Mouse (Mus musculus) midbrain, postnatal 0 days (tissue): ENCODE data around the gene Sema4f. TPM values are rescaled to one million over a fixed set of nuclear protein-coding genes. Genes with fewer than 3 reads are reported as not detected.

Experiments
- ATAC-seq: fragments of 200-750 bp; cut with Nextera tagmentation; 2 replicates; pipeline ENCODE4 v1.8.0; 2017; ENCODE audit warnings: moderate number of reproducible peaks, mild to moderate bottlenecking, moderate TSS enrichment, moderate library complexity; ENCODE audit not compliant: low FRiP score
- DNase-seq: peaks from one replicate; pipeline ENCODE4 v3.0.0-alpha.2; 2015; ENCODE audit warnings: low spot score
- H3K27ac ChIP-seq: fragments of 300-500 bp; sonication (generic); 2 replicates; pipeline ENCODE4 v1.5.1; 2014; ENCODE audit warnings: low read depth, mild to moderate bottlenecking, low read length, mixed read lengths
- H3K27me3 ChIP-seq: fragments of 300-500 bp; sonication (generic); 2 replicates; pipeline ENCODE4 v1.6.1; 2014; ENCODE audit warnings: low read length, control low read depth, mixed read lengths; ENCODE audit not compliant: insufficient read depth
- H3K36me3 ChIP-seq: fragments of 300-500 bp; sonication (generic); 2 replicates; pipeline ENCODE4 v1.6.1; 2014; ENCODE audit warnings: low read length, control low read depth, mixed read lengths; ENCODE audit not compliant: insufficient read depth
- H3K4me1 ChIP-seq: fragments of 300-500 bp; sonication (generic); 2 replicates; pipeline ENCODE4 v1.6.1; 2014; ENCODE audit warnings: mild to moderate bottlenecking, control low read depth, antibody characterized with exemption, low read length, mixed read lengths; ENCODE audit not compliant: insufficient read depth
- H3K4me2 ChIP-seq: fragments of 300-500 bp; sonication (generic); 2 replicates; pipeline ENCODE4 v1.6.1; 2014; ENCODE audit warnings: low read depth, mild to moderate bottlenecking, low read length, mixed read lengths; ENCODE audit not compliant: poor library complexity, severe bottlenecking
- H3K4me3 ChIP-seq: fragments of 300-500 bp; sonication (generic); 2 replicates; pipeline ENCODE4 v1.5.1; 2014; ENCODE audit warnings: low read depth, mild to moderate bottlenecking, low read length, moderate library complexity
- H3K9ac ChIP-seq: fragments of 300-500 bp; sonication (generic); replicated peaks from 2 replicates; pipeline ENCODE4 v1.6.1; 2014; ENCODE audit warnings: mild to moderate bottlenecking, low read length, moderate library complexity, mixed read lengths; ENCODE audit not compliant: poor library complexity, severe bottlenecking
- H3K9me3 ChIP-seq: fragments of 300-500 bp; sonication (generic); 2 replicates; pipeline ENCODE4 v1.6.1; 2016; ENCODE audit warnings: low read length, control low read depth
- CTCF ChIP-seq: IDR thresholded peaks from 2 replicates; pipeline ENCODE4 v1.5.1; 2016; ENCODE audit warnings: antibody characterized with exemption, mild to moderate bottlenecking
- WGBS: fragments of 180-500 bp; shearing (Covaris S2); extraction: QIAGEN DNeasy Blood & Tissue Kit; methylation state at CpG from one replicate; pipeline ENCODE4 v1.1.7; 2014; 5-methylcytosine and 5-hydroxymethylcytosine counted together
- polyA plus RNA-seq: library from polyadenylated mRNA; unstranded; fragments of >200 nt; fragmentation: Nextera tagmentation; extraction: Ambion mirVana; gene quantifications from 2 replicates; pipeline ENCODE4 v1.2.1, GENCODE M21; 2015
- total RNA-seq: library from RNA; depleted of rRNA; stranded (reverse); fragments of >200 nt; gene quantifications from 2 replicates; pipeline ENCODE4 v1.2.3, GENCODE M21; 2014

Gene Sema4f
- total and polyA plus RNA-seq, 2 experiments from 2014 or later = 15.4 to 16.9 TPM

DNA sequence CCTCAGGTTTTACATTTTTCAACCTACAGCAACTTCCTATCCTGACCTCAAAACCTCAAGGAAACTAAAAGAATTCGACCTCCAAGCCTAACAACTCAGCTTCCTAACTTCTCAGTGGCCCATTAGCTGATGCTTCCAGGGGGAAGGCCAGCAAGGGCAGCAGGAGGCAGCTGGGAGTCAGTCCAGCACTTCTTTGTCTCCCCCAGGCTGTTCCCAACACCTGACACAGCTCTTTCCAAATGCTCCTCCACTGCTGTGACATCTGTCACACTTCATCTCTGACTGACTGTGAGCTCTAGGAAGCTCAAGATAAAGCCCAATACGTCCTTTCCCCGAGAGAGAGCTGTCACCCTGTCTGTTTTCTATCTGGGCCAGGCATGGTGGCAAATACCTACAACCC lies 55.0 kb downstream of the Sema4f start:
- WGBS = 62% methylated on average over 3 of the region's 3 CpGs

DNA sequence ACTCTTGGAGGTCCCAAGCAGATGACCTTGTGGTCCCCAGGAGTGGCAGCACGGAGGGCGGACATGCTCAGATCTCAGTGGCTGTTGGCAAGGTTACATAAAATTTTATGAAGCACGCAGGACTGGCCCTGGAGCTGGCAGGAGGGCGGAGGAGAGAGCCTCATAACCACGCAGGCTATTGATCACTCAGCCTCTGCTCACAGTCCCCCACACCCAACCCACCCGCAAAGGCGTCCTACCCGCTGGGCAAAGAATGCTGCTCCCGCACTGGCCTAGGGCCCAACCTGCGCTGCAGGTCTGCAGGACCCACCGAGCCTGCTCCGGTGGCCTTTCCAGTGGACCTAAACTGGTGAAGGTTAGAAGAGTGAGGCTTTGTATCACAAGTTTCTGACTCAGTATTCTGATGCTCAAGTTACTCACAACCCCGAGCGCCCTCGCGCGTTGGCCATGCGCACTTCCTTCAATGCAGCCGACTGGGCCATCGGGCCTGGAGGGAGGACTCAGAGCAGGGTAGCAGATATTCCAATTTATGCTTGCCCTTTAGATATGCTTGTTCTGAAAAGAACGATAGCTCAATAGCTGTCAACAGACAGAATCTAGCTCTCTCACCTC lies 58.0 kb downstream of the Sema4f start:
- Histone ChIP-seq H3K9me3 (no peaks in the 10 kb centered on the region), H3K4me2 (no peak overlapping the region), H3K36me3 (no peaks in the 10 kb centered on the region), H3K4me3 (no peak overlapping the region), H3K27ac (no peak overlapping the region), H3K27me3 (no peaks in the 10 kb centered on the region), H3K4me1 (no peaks in the 10 kb centered on the region), H3K9ac (no peak overlapping the region)
- ATAC-seq (peak; percentile 13; the same call in 1 of the 2 replicates), DNase-seq (peak; percentile 34)
- TF ChIP-seq CTCF = peak; percentile 64
- whole genome bisulfite sequencing = 57% methylated on average over 21 of the region's 21 CpGs

More for the DNA sequence above, 55.0 kb downstream of the Sema4f start:
- Histone ChIP-seq H3K4me3 (no peak overlapping the region), H3K4me1 (no peaks in the 10 kb centered on the region), H3K9ac (no peak overlapping the region), H3K9me3 (no peaks in the 10 kb centered on the region), H3K36me3 (no peaks in the 10 kb centered on the region), H3K27me3 (no peaks in the 10 kb centered on the region), H3K4me2 (no peak overlapping the region), H3K27ac (no peak overlapping the region)
- no peak for TF ChIP-seq CTCF
- DNase-seq (peak; percentile 13), ATAC-seq (no peak)

DNA sequence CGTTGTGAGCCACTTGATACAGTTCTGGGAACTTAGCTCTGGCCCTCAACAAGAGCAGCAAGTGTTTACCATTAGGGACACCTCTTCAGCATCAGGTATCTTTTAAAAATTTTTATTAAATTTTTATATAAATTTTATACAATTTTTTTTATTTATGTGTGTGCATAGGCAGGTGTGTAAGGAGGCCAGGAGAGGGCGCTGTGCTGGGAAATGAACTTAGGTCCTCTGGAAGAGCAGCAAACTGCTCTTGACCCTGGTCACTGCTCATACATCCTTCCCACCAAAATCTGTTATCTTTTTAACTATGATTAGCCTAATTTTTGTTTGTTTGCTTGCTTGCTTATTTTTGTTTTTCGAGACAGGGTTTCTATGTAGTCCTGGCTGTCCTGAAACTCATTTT lies 58.8 kb downstream of the Sema4f start:
- 85% methylated on average over 3 of the region's 3 CpGs for WGBS
- Histone ChIP-seq H3K9ac (no peak overlapping the region), H3K4me1 (no peaks in the 10 kb centered on the region), H3K4me2 (no peak overlapping the region), H3K27ac (no peak overlapping the region), H3K9me3 (no peaks in the 10 kb centered on the region), H3K36me3 (no peaks in the 10 kb centered on the region), H3K27me3 (no peaks in the 10 kb centered on the region), H3K4me3 (no peak overlapping the region)
- ATAC-seq (no peak), DNase-seq (no peak)
- 0 out of 2 replicates have a peak, but pooled peaks have one; percentile 10 for TF ChIP-seq CTCF

DNA sequence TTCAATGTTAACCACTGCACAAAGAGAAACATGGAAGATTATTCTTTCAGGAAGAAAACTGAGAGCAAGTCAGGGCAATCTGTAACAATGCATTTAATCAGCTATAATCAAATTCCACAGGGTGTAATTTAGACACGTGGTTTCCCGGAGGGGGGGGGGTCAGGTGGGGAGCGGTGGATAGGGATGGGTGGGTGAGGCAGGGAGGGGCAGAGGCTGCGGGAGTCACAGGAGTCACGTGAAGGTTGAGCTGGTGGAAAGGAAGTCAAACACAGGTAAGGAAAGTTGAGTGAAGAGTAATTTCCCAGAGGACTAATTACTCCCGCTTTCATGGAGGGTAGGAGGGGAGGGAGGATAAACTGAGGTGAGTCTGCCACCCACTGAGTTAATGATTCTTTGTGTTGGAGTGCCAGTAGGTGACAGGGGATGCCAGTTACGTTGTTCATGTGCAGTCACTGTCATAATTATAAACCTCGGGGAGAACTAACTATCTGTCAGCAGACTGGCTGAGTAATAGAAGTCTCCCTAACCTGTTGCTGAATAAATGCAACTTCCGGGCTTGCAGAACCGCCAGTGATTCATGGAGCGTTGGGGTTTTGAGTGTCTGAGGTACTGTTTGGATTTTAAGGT lies 60.0 kb downstream of the Sema4f start:
- H3K9ac ChIP-seq = no peak overlapping the region
- DNase-seq = no peak
- H3K4me2 ChIP-seq = no peak overlapping the region
- H3K36me3 ChIP-seq = no peaks in the 10 kb centered on the region
- no peak for TF ChIP-seq CTCF
- H3K4me1 ChIP-seq = no peaks in the 10 kb centered on the region
- H3K27me3 ChIP-seq = no peaks in the 10 kb centered on the region
- no peak overlapping the region for H3K4me3 ChIP-seq
- H3K27ac ChIP-seq = no peak overlapping the region
- no peaks in the 10 kb centered on the region for H3K9me3 ChIP-seq
- ATAC-seq = no peak
- 73% methylated on average over 11 of the region's 11 CpGs for WGBS

DNA sequence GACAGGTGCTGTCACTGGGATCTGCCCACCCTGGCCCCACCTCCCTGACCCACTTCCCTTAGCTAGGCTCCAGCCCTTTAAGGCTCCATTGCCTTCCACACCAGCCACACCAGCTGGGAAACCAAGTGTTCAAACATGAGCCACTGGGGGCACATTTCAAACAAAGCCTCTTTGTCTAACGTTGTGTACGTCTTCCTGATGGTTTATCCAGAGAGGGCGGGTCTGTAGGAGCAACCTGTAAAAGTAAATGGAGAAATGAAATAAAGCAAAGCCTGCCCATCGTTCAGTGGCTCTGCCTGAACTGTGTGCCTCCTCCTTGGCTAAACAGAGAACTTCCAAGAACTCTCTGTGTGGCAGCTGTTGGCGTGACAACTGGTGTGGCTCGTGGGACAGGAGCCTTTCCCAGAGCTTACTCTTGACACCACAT lies 64.0 kb downstream of the Sema4f start:
- DNase-seq (no peak), ATAC-seq (no peak)
- no peaks in the 10 kb centered on the region for H3K27me3 ChIP-seq
- WGBS = 78% methylated on average over 6 of the region's 6 CpGs
- TF ChIP-seq CTCF = no peak
- H3K4me2 ChIP-seq = no peak overlapping the region
- no peaks in the 10 kb centered on the region for H3K4me1 ChIP-seq
- no peaks in the 10 kb centered on the region for H3K36me3 ChIP-seq
- H3K4me3 ChIP-seq = no peak overlapping the region
- H3K9me3 ChIP-seq = no peaks in the 10 kb centered on the region
- H3K9ac ChIP-seq = no peak overlapping the region
- no peak overlapping the region for H3K27ac ChIP-seq

DNA sequence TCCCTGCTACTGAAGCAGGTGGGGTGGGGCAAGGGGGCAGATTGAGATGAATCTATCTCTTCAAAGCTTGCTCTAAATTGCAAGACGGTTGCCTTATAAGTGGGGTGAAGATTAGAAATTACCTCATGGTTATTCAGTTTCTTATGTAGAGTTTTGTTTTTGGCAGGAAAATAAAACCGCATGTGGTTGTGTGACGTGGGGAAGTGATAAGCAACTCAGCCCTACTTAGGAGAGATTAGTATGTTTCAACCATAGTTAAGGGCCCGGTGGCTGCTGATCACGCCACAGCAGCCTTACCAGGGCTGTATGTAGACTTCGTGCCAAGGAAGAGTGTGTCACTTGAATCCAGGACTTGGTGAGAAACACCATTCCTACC lies 67.2 kb downstream of the Sema4f start:
- Histone ChIP-seq H3K9me3 (no peaks in the 10 kb centered on the region), H3K27me3 (no peaks in the 10 kb centered on the region), H3K4me2 (no peak overlapping the region), H3K27ac (no peak overlapping the region), H3K4me1 (no peaks in the 10 kb centered on the region), H3K36me3 (no peaks in the 10 kb centered on the region), H3K4me3 (no peak overlapping the region), H3K9ac (no peak overlapping the region)
- no peak for DNase-seq
- ATAC-seq = no peak
- TF ChIP-seq CTCF = no peak
- 83% methylated on average over 6 of the region's 6 CpGs for WGBS
